Mouse (Mus musculus): ENCODE measurements around the gene Prss8. TPM values are rescaled to one million over a fixed set of nuclear protein-coding genes. Genes with fewer than 3 reads are reported as not detected.
A peak's percentile ranks its signal among the peaks of the same experiment; 100 is the strongest.
"Not testable (repeated sequence)": the region's sequence is repeated elsewhere in the genome, so short reads cannot be mapped to it uniquely, and the experiment has no call there.

Gene Prss8
- polyA plus RNA-seq, 1 experiment from 2014 or later, result 0.59 TPM

DNA sequence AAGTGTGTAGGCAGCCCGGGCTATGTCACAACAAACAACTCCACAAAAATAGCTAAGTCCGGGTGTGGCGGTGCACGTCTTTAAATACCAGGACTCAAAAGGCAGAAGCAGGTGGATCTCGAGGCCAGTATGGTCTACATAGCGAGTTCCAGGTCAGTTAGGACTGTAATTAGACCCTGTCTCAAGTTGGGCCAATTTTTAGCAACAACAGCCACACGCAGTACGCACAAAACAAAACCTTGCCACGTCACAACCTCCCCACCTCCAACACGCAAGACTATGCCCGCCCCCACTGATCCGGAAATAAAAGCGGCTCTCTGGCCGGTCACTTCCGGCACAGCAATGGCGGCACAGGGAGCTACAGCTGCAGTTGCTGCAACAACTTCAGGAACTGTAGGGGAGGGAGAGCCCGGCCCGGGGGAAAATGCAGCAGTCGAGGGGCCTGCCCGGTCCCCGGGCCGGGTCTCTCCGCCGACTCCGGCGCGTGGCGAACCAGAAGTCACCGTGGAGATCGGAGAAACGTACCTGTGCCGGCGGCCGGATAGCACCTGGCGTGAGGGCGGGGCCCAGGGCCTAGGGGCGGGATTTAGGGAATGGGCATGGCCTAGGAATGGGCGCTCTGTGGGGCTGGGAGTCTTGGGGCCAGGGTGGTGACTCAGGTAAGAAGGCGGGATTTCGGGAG lies 17.6 kb downstream of the Prss8 start, which contains the start of gene Kat8:
TSS of gene Kat8 (plus strand) at position 327 of the 682 bp plus-strand sequence.
- Histone ChIP-seq H3K36me3 (peaks cover 51% of the 10 kb centered on the region), H3K9ac (peak within 1 kb of the TSS; percentile 89), H3K27me3 (replicated peaks) (no peaks in the 10 kb centered on the region), H3K4me2 (peak within 1 kb of the TSS; percentile 74), H3K27ac (ENCODE audit: poor library complexity, severe bottlenecking) (peak within 1 kb of the TSS; percentile 62), H3K9me3 (replicated peaks) (no peaks in the 10 kb centered on the region), H3K4me1 (replicated peaks) (peaks cover 5% of the 10 kb centered on the region; the same call in 1 of the 2 replicates), H3K4me3 (peak within 1 kb of the TSS; percentile 87)
- WGBS, result under 1% methylated on average over 40 of the region's 40 CpGs
- peak; percentile 96 for ATAC-seq (ENCODE audit: insufficient number of reproducible peaks, low FRiP score)

DNA sequence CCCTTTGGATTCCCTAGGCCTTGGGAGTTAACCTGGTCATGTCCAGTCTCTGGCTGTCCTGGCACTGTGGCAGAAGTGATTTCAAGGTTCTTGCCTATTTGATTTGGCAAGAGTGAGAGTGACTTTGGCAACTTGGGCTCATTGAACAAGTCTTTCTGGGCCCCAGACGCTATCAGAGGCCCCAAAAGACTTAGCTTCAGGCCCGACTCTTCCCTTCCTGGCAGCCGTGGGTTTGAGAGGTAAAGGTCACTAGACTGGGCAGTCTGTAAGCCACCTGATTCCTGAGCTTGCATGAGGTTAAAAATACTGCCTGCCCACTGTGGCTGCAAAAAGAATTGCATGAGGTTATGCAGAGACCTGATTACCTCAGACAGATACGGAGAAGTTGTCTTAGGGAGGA lies 21.2 kb downstream of the Prss8 start:
- 87% methylated on average over 4 of the region's 4 CpGs for WGBS
- H3K9ac ChIP-seq, result no peak overlapping the region
- no peak overlapping the region for H3K4me2 ChIP-seq
- H3K4me1 ChIP-seq (replicated peaks), result peaks cover 15% of the 10 kb centered on the region
- H3K27ac ChIP-seq (ENCODE audit: poor library complexity, severe bottlenecking), result no peak overlapping the region
- no peak overlapping the region for H3K4me3 ChIP-seq
- no peaks in the 10 kb centered on the region for H3K9me3 ChIP-seq (replicated peaks)
- no peak for ATAC-seq (ENCODE audit: insufficient number of reproducible peaks, low FRiP score)
- no peaks in the 10 kb centered on the region for H3K27me3 ChIP-seq (replicated peaks)
- peaks cover 53% of the 10 kb centered on the region for H3K36me3 ChIP-seq

DNA sequence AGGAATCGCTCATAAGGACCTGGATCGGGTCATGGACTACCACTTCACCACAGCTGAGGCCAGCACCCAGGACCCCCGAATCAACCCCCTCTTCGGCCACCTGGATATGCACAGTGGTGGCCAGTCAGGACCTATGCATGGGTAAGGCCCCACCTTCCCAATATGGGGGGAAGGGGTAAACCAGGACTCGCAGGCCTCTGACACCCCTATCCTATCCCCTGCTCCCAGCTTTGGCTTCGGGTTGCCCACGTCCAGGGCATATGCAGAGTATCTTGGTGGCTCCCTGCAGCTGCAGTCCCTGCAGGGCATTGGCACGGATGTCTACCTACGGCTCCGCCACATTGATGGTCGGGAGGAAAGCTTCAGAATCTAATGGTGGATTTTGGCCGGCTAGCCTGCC lies 22.0 kb downstream of the Prss8 start:
- Histone ChIP-seq H3K27ac (ENCODE audit: poor library complexity, severe bottlenecking) (no peak overlapping the region), H3K9ac (0 out of 2 replicates have a peak overlapping the region, but pooled peaks have one; percentile 34), H3K4me3 (no peak overlapping the region), H3K9me3 (replicated peaks) (no peaks in the 10 kb centered on the region), H3K4me2 (no peak overlapping the region), H3K4me1 (replicated peaks) (peaks cover 11% of the 10 kb centered on the region), H3K36me3 (peaks cover 53% of the 10 kb centered on the region), H3K27me3 (replicated peaks) (no peaks in the 10 kb centered on the region)
- ATAC-seq (ENCODE audit: insufficient number of reproducible peaks, low FRiP score), result no peak
- 94% methylated on average over 12 of the region's 12 CpGs for WGBS

DNA sequence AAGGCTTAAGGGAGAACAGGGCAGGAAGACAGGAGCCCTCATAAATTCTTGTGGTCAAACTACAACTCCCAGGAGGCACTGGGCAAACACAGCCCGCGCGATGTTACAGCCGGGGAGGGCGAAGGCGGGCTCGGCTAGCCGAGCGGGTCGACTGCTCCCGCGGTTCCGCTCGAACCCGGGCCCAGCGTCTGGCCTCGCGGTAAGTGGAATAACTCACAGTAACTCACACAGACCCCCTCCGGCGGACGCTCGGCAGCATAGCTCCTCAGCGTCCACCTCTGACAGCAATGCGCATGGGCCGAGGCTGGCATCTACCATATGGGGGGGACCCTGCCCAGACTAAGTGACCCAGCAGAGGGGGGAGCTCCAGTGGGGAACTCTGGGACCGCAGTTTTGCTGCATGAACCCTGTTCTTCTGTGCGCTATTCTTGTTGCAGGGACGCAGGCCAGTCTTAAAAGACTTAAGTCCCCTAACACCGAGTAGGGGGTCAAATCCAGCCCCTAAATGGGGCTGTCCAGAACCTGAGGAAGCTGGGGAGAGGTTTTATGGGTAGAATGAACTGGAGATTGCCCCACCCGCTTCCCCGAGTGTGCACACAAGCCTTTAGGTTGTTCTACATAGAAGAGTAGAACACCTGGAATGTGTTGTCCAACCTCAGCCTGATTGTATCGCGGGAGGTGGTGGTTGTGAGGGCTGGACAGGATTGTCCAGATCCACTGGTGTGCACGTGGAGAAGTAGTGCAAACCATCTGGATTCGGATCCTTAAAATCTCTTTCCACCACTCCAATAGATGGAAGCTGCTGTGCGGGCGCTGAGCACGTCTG lies 25.7 kb downstream of the Prss8 start, which contains the start of gene Bckdk:
TSS of gene Bckdk (plus strand) at position 112 of the 826 bp plus-strand sequence.
- 6% methylated on average over 38 of the region's 38 CpGs for WGBS
- Histone ChIP-seq H3K36me3 (peaks cover 43% of the 10 kb centered on the region), H3K27me3 (replicated peaks) (no peaks in the 10 kb centered on the region), H3K4me3 (peak within 1 kb of the TSS; percentile 84), H3K4me1 (replicated peaks) (peaks cover 16% of the 10 kb centered on the region), H3K9ac (peak within 1 kb of the TSS; percentile 95), H3K9me3 (replicated peaks) (no peaks in the 10 kb centered on the region), H3K27ac (ENCODE audit: poor library complexity, severe bottlenecking) (peak within 1 kb of the TSS; percentile 74), H3K4me2 (peak within 1 kb of the TSS; percentile 94)
- ATAC-seq (ENCODE audit: insufficient number of reproducible peaks, low FRiP score), result peak; percentile 85

DNA sequence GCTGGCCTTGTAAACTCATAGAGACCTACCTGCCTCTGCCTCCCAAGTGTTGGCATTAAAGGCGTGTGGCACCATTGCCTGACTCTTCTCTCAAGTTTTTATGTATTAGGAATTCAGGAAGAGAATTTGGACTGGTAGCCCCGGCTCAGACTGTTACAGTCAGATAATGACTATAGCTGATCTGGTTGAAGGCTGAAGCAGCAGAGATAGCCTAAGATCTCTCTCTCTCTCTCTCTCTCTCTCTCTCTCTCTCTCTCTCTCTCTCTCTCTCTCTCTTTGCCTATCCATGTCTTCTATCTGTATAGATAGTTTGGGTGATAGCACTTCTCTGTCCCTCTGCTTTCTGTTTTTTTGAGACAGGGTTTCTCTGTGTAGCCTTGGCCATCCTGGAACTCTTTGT lies 28.1 kb downstream of the Prss8 start:
- Histone ChIP-seq H3K4me1 (replicated peaks) (peaks cover 18% of the 10 kb centered on the region), H3K36me3 (peaks cover 19% of the 10 kb centered on the region), H3K27ac (ENCODE audit: poor library complexity, severe bottlenecking) (no peak overlapping the region), H3K9me3 (replicated peaks) (no peaks in the 10 kb centered on the region), H3K4me2 (no peak overlapping the region), H3K9ac (no peak overlapping the region), H3K4me3 (no peak overlapping the region), H3K27me3 (replicated peaks) (no peaks in the 10 kb centered on the region)
- WGBS, result 68% methylated on average over 2 of the region's 2 CpGs
- no peak for ATAC-seq (ENCODE audit: insufficient number of reproducible peaks, low FRiP score)

DNA sequence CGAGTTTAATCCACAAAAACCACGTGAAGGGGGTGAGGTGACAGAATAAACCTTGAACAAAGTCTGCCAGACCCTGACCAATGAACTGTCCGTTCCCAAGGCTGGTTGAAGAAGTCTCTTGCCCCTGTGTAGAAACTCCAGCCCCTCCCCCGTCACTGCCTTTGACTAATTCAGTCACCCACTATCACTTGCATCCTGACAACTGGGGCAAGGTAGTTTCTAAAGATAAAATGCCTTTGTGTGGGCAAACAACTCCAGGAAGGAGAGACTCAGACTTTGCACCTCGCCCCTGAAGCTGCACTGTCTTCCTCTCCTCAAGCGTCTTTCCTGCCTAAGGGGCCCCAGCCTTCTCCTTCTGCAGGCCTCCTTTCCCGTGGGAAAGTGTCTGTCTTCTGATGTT lies 29.9 kb downstream of the Prss8 start:
- Histone ChIP-seq H3K27ac (ENCODE audit: poor library complexity, severe bottlenecking) (no peak overlapping the region), H3K4me1 (replicated peaks) (peaks cover 24% of the 10 kb centered on the region), H3K9me3 (replicated peaks) (no peaks in the 10 kb centered on the region), H3K27me3 (replicated peaks) (no peaks in the 10 kb centered on the region), H3K36me3 (peaks cover 1% of the 10 kb centered on the region), H3K4me3 (no peak overlapping the region), H3K9ac (no peak overlapping the region), H3K4me2 (no peak overlapping the region)
- WGBS, result 29% methylated on average over 7 of the region's 7 CpGs
- no peak for ATAC-seq (ENCODE audit: insufficient number of reproducible peaks, low FRiP score)

DNA sequence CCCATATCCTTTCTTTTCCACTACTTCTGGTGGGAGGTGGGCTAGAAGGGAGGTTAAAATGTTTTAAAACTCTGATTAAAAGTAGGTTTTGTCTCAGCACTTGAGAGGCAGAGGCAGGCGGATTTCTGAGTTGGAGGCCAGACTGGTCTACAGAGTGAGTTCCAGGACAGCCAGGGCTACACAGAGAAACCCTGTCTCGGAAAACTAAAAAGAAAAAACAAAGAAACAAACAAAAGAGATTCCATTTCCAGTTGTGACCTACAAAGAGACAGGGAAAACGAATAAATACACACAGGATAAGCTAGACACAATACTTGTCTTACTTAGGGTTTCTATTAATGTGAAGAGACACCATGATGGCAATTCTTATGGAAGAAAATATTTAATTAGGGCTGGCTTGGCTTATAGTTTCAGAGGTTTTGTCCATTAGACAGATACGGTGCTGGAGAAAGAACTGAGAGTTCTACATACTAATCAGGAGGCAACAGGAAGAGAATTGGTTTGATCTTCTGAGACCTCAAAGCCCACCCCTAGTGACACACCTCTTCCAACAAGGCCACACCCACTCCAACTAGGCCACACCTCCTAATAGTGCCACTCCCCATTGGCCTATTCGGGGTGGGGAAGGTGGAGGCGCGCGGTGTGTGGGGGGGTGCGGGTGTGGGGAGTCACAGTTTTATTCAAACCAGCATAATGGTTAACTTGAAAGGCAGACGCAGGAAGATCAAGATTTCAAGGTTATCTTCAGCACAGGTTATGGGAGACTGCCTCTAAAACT lies 31.5 kb downstream of the Prss8 start:
- ATAC-seq (ENCODE audit: insufficient number of reproducible peaks, low FRiP score), result no peak
- Histone ChIP-seq H3K4me1 (replicated peaks) (peaks cover 28% of the 10 kb centered on the region), H3K27me3 (replicated peaks) (no peaks in the 10 kb centered on the region), H3K4me3 (no peak overlapping the region), H3K36me3 (0 out of 2 replicates have a peak, but pooled peaks cover 4% of the 10 kb centered on the region), H3K9me3 (replicated peaks) (no peaks in the 10 kb centered on the region), H3K9ac (no peak overlapping the region), H3K27ac (ENCODE audit: poor library complexity, severe bottlenecking) (no peak overlapping the region), H3K4me2 (no peak overlapping the region)
- WGBS, result 34% methylated on average over 10 of the region's 10 CpGs

DNA sequence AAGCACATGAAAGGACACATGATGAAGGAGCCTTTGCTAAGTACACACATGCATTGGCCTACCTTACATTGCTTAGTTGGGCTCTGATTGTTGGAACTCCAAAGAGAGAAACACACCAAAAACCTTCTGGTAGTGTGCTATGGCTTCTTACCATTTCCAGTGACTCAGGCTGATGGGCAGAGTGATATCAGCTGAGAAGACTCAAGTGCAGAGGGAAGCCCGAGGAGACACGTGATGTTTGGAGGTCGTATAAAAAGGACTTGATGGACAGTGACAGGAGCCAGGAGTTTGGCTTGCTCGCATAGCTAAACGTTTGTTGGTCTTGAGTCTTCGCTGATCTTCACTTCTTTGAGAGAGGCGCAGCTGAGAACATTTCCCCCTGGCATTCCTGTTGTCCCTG lies 32.4 kb downstream of the Prss8 start:
- no peak overlapping the region for H3K4me3 ChIP-seq
- H3K4me2 ChIP-seq, result no peak overlapping the region
- H3K9ac ChIP-seq, result no peak overlapping the region
- no peak overlapping the region for H3K27ac ChIP-seq (ENCODE audit: poor library complexity, severe bottlenecking)
- ATAC-seq (ENCODE audit: insufficient number of reproducible peaks, low FRiP score), result no peak
- H3K27me3 ChIP-seq (replicated peaks), result no peaks in the 10 kb centered on the region
- peaks cover 28% of the 10 kb centered on the region for H3K4me1 ChIP-seq (replicated peaks)
- no peaks in the 10 kb centered on the region for H3K9me3 ChIP-seq (replicated peaks)
- peaks cover 12% of the 10 kb centered on the region for H3K36me3 ChIP-seq
- 82% methylated on average over 7 of the region's 7 CpGs for WGBS

DNA sequence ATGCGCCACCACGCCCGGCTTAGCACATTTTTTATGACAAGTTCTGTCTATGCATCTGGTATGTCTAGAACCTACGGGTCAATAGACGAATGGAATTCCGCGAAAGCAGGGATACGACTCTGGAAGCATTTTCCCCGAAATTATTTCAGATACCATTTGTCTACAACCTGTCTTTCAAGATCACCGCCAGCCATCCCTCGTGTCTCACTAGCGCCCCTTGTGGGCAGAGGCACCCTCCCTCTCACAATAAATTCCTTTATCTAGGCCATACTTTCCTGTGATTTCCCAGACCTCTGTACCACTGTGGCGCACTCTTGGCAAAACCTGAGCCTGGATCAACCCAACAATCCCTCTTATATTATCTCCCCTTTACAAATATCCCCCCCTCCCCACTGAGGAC lies 33.5 kb downstream of the Prss8 start:
- H3K9me3 ChIP-seq (replicated peaks), result no peaks in the 10 kb centered on the region
- peaks cover 28% of the 10 kb centered on the region for H3K4me1 ChIP-seq (replicated peaks)
- H3K9ac ChIP-seq, result no peak overlapping the region
- H3K36me3 ChIP-seq, result peaks cover 19% of the 10 kb centered on the region
- H3K4me3 ChIP-seq, result no peak overlapping the region
- H3K4me2 ChIP-seq, result no peak overlapping the region
- H3K27me3 ChIP-seq (replicated peaks), result no peaks in the 10 kb centered on the region
- 52% methylated on average over 13 of the region's 13 CpGs for WGBS
- ATAC-seq (ENCODE audit: insufficient number of reproducible peaks, low FRiP score), result no peak
- H3K27ac ChIP-seq (ENCODE audit: poor library complexity, severe bottlenecking), result no peak overlapping the region

DNA sequence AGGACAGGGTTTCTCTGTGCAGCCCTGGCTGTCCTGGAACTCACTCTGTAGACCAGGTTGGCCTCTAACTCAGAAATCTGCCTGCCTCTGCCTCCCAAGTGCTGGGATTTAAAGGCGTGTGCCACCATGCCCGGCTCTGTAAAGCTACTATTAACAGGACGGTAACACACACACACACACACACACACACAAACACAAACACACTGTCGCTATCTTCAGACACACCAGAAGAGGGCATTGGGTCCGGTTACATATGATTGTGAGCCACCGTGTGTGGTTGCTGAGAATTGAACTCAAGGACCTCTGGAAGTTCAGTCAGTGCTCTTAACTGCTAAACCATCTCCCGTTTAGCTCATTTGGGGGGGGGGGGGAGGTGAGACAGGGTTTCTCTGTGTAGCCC lies 34.0 kb downstream of the Prss8 start:
- Histone ChIP-seq H3K4me1 (replicated peaks) (peaks cover 28% of the 10 kb centered on the region), H3K27ac (ENCODE audit: poor library complexity, severe bottlenecking) (peak overlapping the region; percentile 42), H3K4me3 (0 out of 2 replicates have a peak overlapping the region, but pooled peaks have one; percentile 64), H3K4me2 (peak overlapping the region; percentile 92), H3K36me3 (peaks cover 19% of the 10 kb centered on the region)
- ATAC-seq (ENCODE audit: insufficient number of reproducible peaks, low FRiP score), result peak; percentile 12
- not testable (repeated sequence) for H3K27me3 ChIP-seq (replicated peaks); H3K9ac ChIP-seq; H3K9me3 ChIP-seq (replicated peaks)
- WGBS, result 70% methylated on average over 7 of the region's 7 CpGs

DNA sequence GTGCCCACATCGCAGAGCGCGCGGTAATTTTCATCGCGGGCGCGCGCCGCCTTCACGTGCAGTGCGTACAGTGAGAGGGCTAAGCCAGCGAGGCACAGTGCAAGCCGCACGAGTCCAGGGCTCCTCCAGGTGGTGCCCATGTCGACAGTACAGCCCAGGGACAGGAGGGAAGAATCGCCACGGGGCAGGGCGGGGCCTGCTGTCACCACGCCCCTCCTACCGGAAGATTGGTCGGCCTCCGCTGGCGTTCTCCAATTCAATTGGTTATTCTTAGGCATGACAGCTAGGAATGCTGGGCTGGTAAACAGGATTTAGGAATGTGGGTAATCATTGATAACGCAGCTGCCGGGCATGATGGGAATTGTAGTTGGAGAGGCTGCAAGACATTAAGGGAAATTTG lies 34.5 kb downstream of the Prss8 start, which contains the start of the genes Gm21974 and Vkorc1:
TSS of gene Gm21974 (minus strand) at position 13 of the 400 bp plus-strand sequence.
TSS of gene Vkorc1 (minus strand) at position 176 of the 400 bp plus-strand sequence.
- Histone ChIP-seq H3K9ac (peak within 1 kb of the TSS; percentile 73), H3K4me3 (peak within 1 kb of the TSS; percentile 64), H3K27ac (ENCODE audit: poor library complexity, severe bottlenecking) (peak within 1 kb of the TSS; percentile 73), H3K4me2 (peak within 1 kb of the TSS; percentile 92), H3K36me3 (peaks cover 23% of the 10 kb centered on the region), H3K27me3 (replicated peaks) (no peaks in the 10 kb centered on the region), H3K4me1 (replicated peaks) (peaks cover 28% of the 10 kb centered on the region), H3K9me3 (replicated peaks) (no peaks in the 10 kb centered on the region)
- under 1% methylated on average over 26 of the region's 26 CpGs for WGBS
- peak; percentile 97 for ATAC-seq (ENCODE audit: insufficient number of reproducible peaks, low FRiP score)

All from heart, embryonic 12.5 days (tissue).